Mouse (Mus musculus): Measurements from ENCODE around the gene Slc5a4b. TPM values are rescaled to one million over a fixed set of nuclear protein-coding genes. Genes with fewer than 3 reads are reported as not detected.

Gene Slc5a4b
- total and polyA plus RNA-seq, 2 experiments from 2014 or later: 0.08 TPM; not detected in 1

- ATAC-seq (no peak), DNase-seq (ENCODE audit: low spot score) (no peak)
- Histone ChIP-seq H3K27ac (peak overlapping the region; percentile 77), H3K4me3 (ENCODE audit: low read length) (peak overlapping the region; percentile 81), H3K36me3 (ENCODE audit: insufficient read depth, low read length) (no peaks in the 10 kb centered on the region), H3K9me3 (ENCODE audit: low read length) (no peaks in the 10 kb centered on the region), H3K4me2 (ENCODE audit: low read depth, low read length) (peak overlapping the region; percentile 81), H3K9ac (replicated peaks; ENCODE audit: low read length) (peak overlapping the region; percentile 85), H3K27me3 (ENCODE audit: insufficient read depth, low read length) (no peaks in the 10 kb centered on the region), H3K4me1 (ENCODE audit: insufficient read depth, low read length) (no peaks in the 10 kb centered on the region)
- no peak for TF ChIP-seq CTCF (IDR thresholded peaks at IDR 0.05; ENCODE audit: low read depth)
- 49% methylated on average over 14 of the region's 14 CpGs for WGBS
Observed at GRCm38 (mm10) chr10:76031511-76032401, 79.0 kb downstream of the Slc5a4b start.

- Histone ChIP-seq H3K9ac (replicated peaks; ENCODE audit: low read length) (no peak overlapping the region), H3K27me3 (ENCODE audit: insufficient read depth, low read length) (no peaks in the 10 kb centered on the region), H3K9me3 (ENCODE audit: low read length) (no peaks in the 10 kb centered on the region), H3K36me3 (ENCODE audit: insufficient read depth, low read length) (no peaks in the 10 kb centered on the region), H3K4me1 (ENCODE audit: insufficient read depth, low read length) (no peaks in the 10 kb centered on the region), H3K27ac (no peak overlapping the region), H3K4me3 (ENCODE audit: low read length) (no peak overlapping the region), H3K4me2 (ENCODE audit: low read depth, low read length) (no peak overlapping the region)
- ATAC-seq (no peak), DNase-seq (ENCODE audit: low spot score) (no peak)
- TF ChIP-seq CTCF (IDR thresholded peaks at IDR 0.05; ENCODE audit: low read depth): no peak
- WGBS: 60% methylated on average over 5 of the region's 5 CpGs
Observed at GRCm38 (mm10) chr10:76030496-76030895, 80.3 kb downstream of the Slc5a4b start.

GRCm38 (mm10) chr10:76029276-76029675 lies 81.5 kb downstream of the Slc5a4b start:
- no peak overlapping the region for H3K4me3 ChIP-seq (ENCODE audit: low read length)
- no peak for TF ChIP-seq CTCF (IDR thresholded peaks at IDR 0.05; ENCODE audit: low read depth)
- H3K27me3 ChIP-seq (ENCODE audit: insufficient read depth, low read length): no peaks in the 10 kb centered on the region
- no peak overlapping the region for H3K27ac ChIP-seq
- H3K4me1 ChIP-seq (ENCODE audit: insufficient read depth, low read length): no peaks in the 10 kb centered on the region
- H3K9ac ChIP-seq (replicated peaks; ENCODE audit: low read length): no peak overlapping the region
- no peaks in the 10 kb centered on the region for H3K9me3 ChIP-seq (ENCODE audit: low read length)
- 67% methylated on average over 5 of the region's 5 CpGs for WGBS
- ATAC-seq (no peak), DNase-seq (ENCODE audit: low spot score) (no peak)
- no peaks in the 10 kb centered on the region for H3K36me3 ChIP-seq (ENCODE audit: insufficient read depth, low read length)
- H3K4me2 ChIP-seq (ENCODE audit: low read depth, low read length): no peak overlapping the region

GRCm38 (mm10) chr10:76028396-76028795 lies 82.4 kb downstream of the Slc5a4b start:
- no peak overlapping the region for H3K4me2 ChIP-seq (ENCODE audit: low read depth, low read length)
- H3K4me3 ChIP-seq (ENCODE audit: low read length): no peak overlapping the region
- no peaks in the 10 kb centered on the region for H3K4me1 ChIP-seq (ENCODE audit: insufficient read depth, low read length)
- no peaks in the 10 kb centered on the region for H3K36me3 ChIP-seq (ENCODE audit: insufficient read depth, low read length)
- H3K27ac ChIP-seq: no peak overlapping the region
- H3K9me3 ChIP-seq (ENCODE audit: low read length): no peaks in the 10 kb centered on the region
- no peak overlapping the region for H3K9ac ChIP-seq (replicated peaks; ENCODE audit: low read length)
- WGBS: 77% methylated on average over 9 of the region's 9 CpGs
- no peak for DNase-seq (ENCODE audit: low spot score)
- no peak for TF ChIP-seq CTCF (IDR thresholded peaks at IDR 0.05; ENCODE audit: low read depth)
- ATAC-seq: no peak
- no peaks in the 10 kb centered on the region for H3K27me3 ChIP-seq (ENCODE audit: insufficient read depth, low read length)

- Histone ChIP-seq H3K36me3 (ENCODE audit: insufficient read depth, low read length) (no peaks in the 10 kb centered on the region), H3K27me3 (ENCODE audit: insufficient read depth, low read length) (no peaks in the 10 kb centered on the region), H3K4me1 (ENCODE audit: insufficient read depth, low read length) (no peaks in the 10 kb centered on the region), H3K9me3 (ENCODE audit: low read length) (no peaks in the 10 kb centered on the region), H3K27ac (no peak overlapping the region), H3K4me2 (ENCODE audit: low read depth, low read length) (no peak overlapping the region), H3K9ac (replicated peaks; ENCODE audit: low read length) (no peak overlapping the region), H3K4me3 (ENCODE audit: low read length) (no peak overlapping the region)
- DNase-seq (ENCODE audit: low spot score): no peak
- no peak for TF ChIP-seq CTCF (IDR thresholded peaks at IDR 0.05; ENCODE audit: low read depth)
- 21% methylated on average over 4 of the region's 4 CpGs for WGBS
- ATAC-seq: no peak
Observed at GRCm38 (mm10) chr10:76028016-76028366, 82.8 kb downstream of the Slc5a4b start.

- H3K4me1 ChIP-seq (ENCODE audit: insufficient read depth, low read length): no peaks in the 10 kb centered on the region
- no peaks in the 10 kb centered on the region for H3K36me3 ChIP-seq (ENCODE audit: insufficient read depth, low read length)
- no peak overlapping the region for H3K9ac ChIP-seq (replicated peaks; ENCODE audit: low read length)
- no peaks in the 10 kb centered on the region for H3K27me3 ChIP-seq (ENCODE audit: insufficient read depth, low read length)
- TF ChIP-seq CTCF (IDR thresholded peaks at IDR 0.05; ENCODE audit: low read depth): no peak
- no peak overlapping the region for H3K4me3 ChIP-seq (ENCODE audit: low read length)
- H3K27ac ChIP-seq: no peak overlapping the region
- no peak overlapping the region for H3K4me2 ChIP-seq (ENCODE audit: low read depth, low read length)
- H3K9me3 ChIP-seq (ENCODE audit: low read length): no peaks in the 10 kb centered on the region
- no peak for DNase-seq (ENCODE audit: low spot score)
- 73% methylated on average over 11 of the region's 12 CpGs for whole genome bisulfite sequencing
- ATAC-seq: no peak
Observed at GRCm38 (mm10) chr10:76027127-76028015, 83.4 kb downstream of the Slc5a4b start.

All from hindbrain, postnatal 0 days (tissue).